Mouse (Mus musculus) limb, embryonic 10.5 days (tissue): ENCODE data around the gene Six2. TPM values are rescaled to one million over a fixed set of nuclear protein-coding genes. Genes with fewer than 3 reads are reported as not detected.

Experiments used
- DNase-seq: peaks from one replicate; pipeline ENCODE4 v3.0.0-alpha.2; 2017; ENCODE audit warnings: low spot score
- H3K27ac ChIP-seq: fragments of 300-500 bp; sonication (generic); 2 replicates; pipeline ENCODE4 v1.5.1; 2016; ENCODE audit warnings: mild to moderate bottlenecking
- H3K27me3 ChIP-seq: fragments of 300-500 bp; sonication (generic); 2 replicates; pipeline ENCODE4 v1.6.1; 2016; ENCODE audit warnings: low read depth, mild to moderate bottlenecking; ENCODE audit not compliant: poor library complexity, severe bottlenecking
- H3K36me3 ChIP-seq: fragments of 300-500 bp; sonication (generic); 2 replicates; pipeline ENCODE4 v1.6.1; 2016; ENCODE audit warnings: mild to moderate bottlenecking, moderate library complexity
- H3K4me1 ChIP-seq: fragments of 300-500 bp; sonication (generic); 2 replicates; pipeline ENCODE4 v1.6.1; 2016
- H3K4me3 ChIP-seq: fragments of 300-500 bp; sonication (generic); 2 replicates; pipeline ENCODE4 v1.5.1; 2016; ENCODE audit warnings: mild to moderate bottlenecking, moderate library complexity
- H3K9me3 ChIP-seq: fragments of 300-500 bp; sonication (generic); replicated peaks from 2 replicates; pipeline ENCODE4 v1.6.1; 2016; ENCODE audit warnings: mild to moderate bottlenecking
- WGBS: fragments of 180-500 bp; shearing (Covaris S2); methylation state at CpG from one replicate; pipeline ENCODE4 v1.1.7; 2016; 5-methylcytosine and 5-hydroxymethylcytosine counted together
- polyA plus RNA-seq: library from polyadenylated mRNA; unstranded; fragments of >200 nt; fragmentation: Nextera tagmentation; extraction: Ambion mirVana; gene quantifications from 2 replicates; pipeline ENCODE4 v1.2.1, GENCODE M21; 2016

The Six2 gene
- 0.87 and 2.7 TPM in 2 replicates for polyA plus RNA-seq

DNA sequence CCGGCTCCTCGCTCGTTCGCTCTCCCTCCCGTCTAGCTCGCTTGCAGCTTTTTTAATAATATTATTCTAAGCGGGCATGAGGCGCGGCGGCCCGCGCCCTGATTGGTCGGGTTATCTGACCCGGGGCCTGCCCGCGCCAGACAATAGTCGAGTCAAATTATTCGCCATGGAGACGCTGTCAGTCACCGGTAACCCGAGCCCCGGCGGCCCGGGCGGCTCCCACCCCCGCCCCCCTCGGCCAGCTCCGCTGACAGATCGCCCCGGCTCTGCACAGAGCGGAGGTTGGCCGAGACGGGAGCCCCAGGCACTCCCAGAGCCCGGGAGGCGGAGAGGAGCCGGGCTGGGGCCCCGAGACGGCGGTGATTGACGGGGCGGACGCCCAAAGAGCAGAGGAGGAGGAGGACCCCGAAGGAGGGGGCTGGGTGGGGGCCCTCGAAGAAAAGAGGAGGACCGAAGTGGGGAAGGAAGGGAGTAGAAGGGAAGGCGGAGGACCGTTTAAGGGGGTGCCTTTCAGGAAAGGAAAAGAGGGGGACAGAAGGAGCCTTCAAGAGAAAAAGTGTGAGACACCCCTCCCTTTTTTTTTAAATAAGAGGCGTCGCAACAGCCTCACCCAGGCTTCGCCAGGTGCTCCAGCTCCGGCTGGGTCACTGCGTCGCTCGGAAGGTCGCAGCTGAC is at the start of gene Six2:
Gene Six2, minus strand, starts transcription at position 39 of the 675 bp plus-strand sequence.
- H3K4me1 ChIP-seq: peaks cover 72% of the 10 kb centered on the region
- peak; percentile 95 for DNase-seq
- no peaks in the 10 kb centered on the region for H3K36me3 ChIP-seq
- peak within 1 kb of the TSS; percentile 74 for H3K27ac ChIP-seq
- WGBS: under 1% methylated on average over 55 of the region's 55 CpGs
- no peaks in the 10 kb centered on the region for H3K9me3 ChIP-seq
- H3K27me3 ChIP-seq: peaks cover 100% of the 10 kb centered on the region
- H3K4me3 ChIP-seq: peak within 1 kb of the TSS; percentile 56

DNA sequence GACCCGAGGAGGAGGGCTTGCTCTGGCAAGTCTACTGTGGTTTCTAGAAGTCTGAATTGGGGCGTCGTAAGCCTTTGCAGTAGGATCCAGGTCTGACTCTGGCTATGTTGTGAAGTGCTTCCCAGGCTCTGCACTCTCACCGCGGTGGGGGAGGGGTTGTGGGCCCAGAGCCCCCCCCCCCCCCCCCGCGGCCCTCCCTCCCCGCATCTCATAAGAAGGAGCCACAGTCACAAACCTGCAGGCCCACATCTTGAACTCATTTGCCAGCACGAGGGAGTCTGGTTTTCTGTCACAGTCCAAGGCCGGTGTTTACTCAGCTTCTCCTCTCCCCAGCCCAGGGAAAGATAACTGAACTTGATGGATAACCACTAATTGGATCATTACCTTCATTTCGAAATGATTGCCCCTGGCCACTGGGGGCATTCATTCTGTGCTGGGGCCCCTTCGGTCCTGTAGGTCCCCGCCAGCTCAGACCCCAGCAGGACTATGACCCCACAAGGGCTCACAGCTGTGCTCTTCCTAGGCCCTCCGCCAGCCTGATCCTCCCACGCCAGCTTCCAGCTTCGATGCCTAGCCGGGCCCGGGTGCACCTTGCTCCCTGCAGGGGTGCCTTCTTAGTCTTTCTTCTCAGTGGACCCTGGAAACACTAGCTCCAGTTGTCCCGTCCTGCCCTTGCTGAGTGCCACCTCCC is 49.2 kb upstream of the Six2 start:
- H3K36me3 ChIP-seq: no peaks in the 10 kb centered on the region
- H3K4me1 ChIP-seq: peaks cover 21% of the 10 kb centered on the region
- H3K4me3 ChIP-seq: no peak overlapping the region
- WGBS: 14% methylated on average over 18 of the region's 19 CpGs
- H3K27ac ChIP-seq: peak overlapping the region; percentile 83
- no peaks in the 10 kb centered on the region for H3K9me3 ChIP-seq
- DNase-seq: peak; percentile 85
- peaks cover 52% of the 10 kb centered on the region for H3K27me3 ChIP-seq

DNA sequence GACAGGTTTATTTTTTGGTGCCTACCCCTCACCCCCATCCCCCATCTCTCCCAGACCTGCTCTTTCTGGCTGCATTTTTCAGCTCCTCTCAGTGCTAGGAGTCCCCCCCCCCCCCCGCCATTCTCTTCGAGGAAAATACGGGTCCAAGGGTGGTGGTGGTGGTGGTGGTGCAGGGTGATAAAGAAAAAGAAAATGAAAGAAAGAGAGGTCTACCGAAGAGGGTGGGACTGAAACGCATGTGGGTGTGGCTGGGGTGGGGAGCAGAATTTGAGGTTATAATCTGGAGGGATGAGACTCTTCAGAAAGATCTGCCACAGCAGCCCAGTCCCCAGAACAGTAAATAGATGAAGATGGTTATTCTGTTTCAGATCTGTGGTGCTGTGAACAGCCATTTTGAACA is 43.3 kb upstream of the Six2 start:
- no peak overlapping the region for H3K4me3 ChIP-seq
- H3K27ac ChIP-seq: no peak overlapping the region
- H3K36me3 ChIP-seq: no peaks in the 10 kb centered on the region
- no peak for DNase-seq
- H3K9me3 ChIP-seq: no peaks in the 10 kb centered on the region
- 83% methylated on average over 5 of the region's 5 CpGs for WGBS
- peaks cover 2% of the 10 kb centered on the region; the same call in 1 of the 2 replicates for H3K4me1 ChIP-seq
- H3K27me3 ChIP-seq: peaks cover 18% of the 10 kb centered on the region; the same call in 1 of the 2 replicates

DNA sequence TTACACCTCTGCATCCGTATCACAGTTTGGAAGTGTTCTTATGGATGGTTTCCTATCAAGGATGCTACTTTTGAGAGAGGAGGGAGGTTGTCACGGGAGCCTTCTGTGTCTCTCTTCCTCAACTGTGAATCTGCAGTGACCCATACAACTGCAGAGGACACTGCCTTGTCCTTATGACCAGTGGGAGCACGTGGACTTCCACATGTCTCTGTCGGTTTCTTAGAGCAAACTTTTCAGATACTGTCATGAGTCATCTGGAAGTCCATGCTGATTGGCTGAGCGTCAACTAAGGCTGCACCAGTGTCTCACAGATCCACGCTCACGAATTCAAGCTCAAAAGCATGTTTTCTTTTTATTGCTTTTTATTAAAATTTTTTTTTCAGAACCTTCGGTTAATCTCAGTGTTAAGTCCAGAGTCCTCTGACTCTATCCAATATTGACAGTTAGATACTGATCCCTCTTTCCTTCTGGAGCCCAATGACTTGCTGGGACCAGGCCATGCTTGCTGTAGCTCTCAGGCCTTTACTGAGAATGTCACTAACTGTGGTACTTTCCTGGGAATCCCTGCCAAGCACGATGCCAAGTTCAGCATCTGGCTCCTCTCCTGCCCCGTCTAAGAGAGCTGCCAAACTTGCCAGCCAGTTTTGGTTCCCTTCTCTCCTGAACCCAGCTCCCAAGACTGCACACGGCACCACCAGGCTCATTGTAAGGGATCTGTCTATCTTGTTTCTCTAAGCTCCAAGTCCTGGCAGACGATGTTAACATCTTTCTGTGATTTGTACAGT is 42.3 kb upstream of the Six2 start:
- H3K9me3 ChIP-seq: no peaks in the 10 kb centered on the region
- DNase-seq: no peak
- H3K27ac ChIP-seq: no peak overlapping the region
- WGBS: 90% methylated on average over 12 of the region's 12 CpGs
- H3K4me1 ChIP-seq: no peaks in the 10 kb centered on the region
- H3K4me3 ChIP-seq: no peak overlapping the region
- H3K36me3 ChIP-seq: no peaks in the 10 kb centered on the region
- H3K27me3 ChIP-seq: peaks cover 16% of the 10 kb centered on the region; the same call in 1 of the 2 replicates

DNA sequence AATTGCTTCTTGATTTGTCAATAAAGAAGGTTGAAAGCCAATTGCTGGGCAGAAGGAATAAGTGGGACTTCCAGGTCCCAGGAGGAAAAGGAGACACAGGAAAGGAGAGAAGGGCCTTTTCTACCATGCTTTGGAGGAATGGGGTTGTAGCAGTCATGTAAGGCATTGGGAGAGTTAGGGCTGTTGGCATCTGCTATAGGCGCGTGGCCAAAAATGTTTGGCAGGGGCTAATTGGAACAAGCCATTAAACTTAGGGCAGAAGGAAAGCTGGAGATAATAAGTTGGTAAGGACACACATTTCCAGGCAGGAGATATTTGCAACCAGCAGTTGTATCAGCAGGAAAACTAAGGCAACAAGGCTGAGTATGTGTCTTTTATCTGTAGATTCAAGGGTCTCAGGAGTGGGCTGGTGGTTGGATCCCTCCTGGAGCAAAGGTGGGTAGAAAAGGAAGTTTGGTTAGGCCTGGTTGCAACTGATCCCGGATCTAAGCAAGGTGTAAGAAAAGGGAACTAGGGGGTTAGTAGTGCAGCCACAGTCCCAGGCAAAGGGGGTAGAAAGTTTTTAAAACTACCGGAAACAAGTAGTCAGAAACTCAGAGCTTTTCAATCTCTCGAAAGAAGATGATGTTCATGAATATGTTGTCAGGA is 40.1 kb upstream of the Six2 start:
- Histone ChIP-seq H3K9me3 (no peaks in the 10 kb centered on the region), H3K27ac (no peak overlapping the region), H3K4me1 (no peaks in the 10 kb centered on the region), H3K36me3 (no peaks in the 10 kb centered on the region), H3K4me3 (no peak overlapping the region), H3K27me3 (0 out of 2 replicates have a peak, but pooled peaks cover 6% of the 10 kb centered on the region)
- DNase-seq: no peak
- WGBS: 91% methylated on average over 5 of the region's 5 CpGs

DNA sequence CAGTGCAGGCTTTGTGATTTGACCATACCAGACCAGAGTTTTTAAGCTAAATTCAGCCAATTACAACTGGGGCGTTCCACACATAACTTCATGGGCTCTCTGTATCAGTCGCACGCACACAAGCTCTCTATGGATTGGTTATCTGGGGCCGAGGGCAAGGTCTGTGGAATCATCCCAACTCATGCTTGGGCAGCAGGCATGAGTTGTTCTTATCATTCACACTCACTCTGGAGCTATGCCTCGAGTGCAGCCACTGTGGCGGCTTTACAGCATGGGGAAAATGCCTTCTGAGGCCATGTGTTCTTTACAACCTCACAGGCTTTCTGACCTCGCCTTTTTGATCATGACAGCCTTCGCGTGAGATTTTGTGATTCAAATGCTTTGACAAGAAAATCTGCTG is 37.9 kb upstream of the Six2 start:
- whole genome bisulfite sequencing: 87% methylated on average over 9 of the region's 9 CpGs
- Histone ChIP-seq H3K4me3 (no peak overlapping the region), H3K27me3 (peaks cover 8% of the 10 kb centered on the region; the same call in 1 of the 2 replicates), H3K36me3 (no peaks in the 10 kb centered on the region), H3K9me3 (no peaks in the 10 kb centered on the region), H3K4me1 (no peaks in the 10 kb centered on the region), H3K27ac (no peak overlapping the region)
- no peak for DNase-seq

- peaks cover 5% of the 10 kb centered on the region; the same call in 1 of the 2 replicates for H3K4me1 ChIP-seq
- 84% methylated on average over 5 of the region's 5 CpGs for WGBS
- H3K9me3 ChIP-seq: no peaks in the 10 kb centered on the region
- H3K36me3 ChIP-seq: no peaks in the 10 kb centered on the region
- no peak overlapping the region for H3K4me3 ChIP-seq
- H3K27ac ChIP-seq: no peak overlapping the region
- no peak for DNase-seq
- H3K27me3 ChIP-seq: peaks cover 10% of the 10 kb centered on the region
Measured at GRCm38 (mm10) chr17:85723166-85723565, 35.1 kb upstream of the Six2 start.

- peak overlapping the region; percentile 57 for H3K27ac ChIP-seq
- H3K9me3 ChIP-seq: no peaks in the 10 kb centered on the region
- no peak overlapping the region for H3K4me3 ChIP-seq
- DNase-seq: no peak
- H3K27me3 ChIP-seq: peaks cover 27% of the 10 kb centered on the region
- H3K36me3 ChIP-seq: no peaks in the 10 kb centered on the region
- peaks cover 29% of the 10 kb centered on the region for H3K4me1 ChIP-seq
- 63% methylated on average over 7 of the region's 7 CpGs for WGBS
Measured at GRCm38 (mm10) chr17:85717266-85717665, 29.2 kb upstream of the Six2 start.

DNA sequence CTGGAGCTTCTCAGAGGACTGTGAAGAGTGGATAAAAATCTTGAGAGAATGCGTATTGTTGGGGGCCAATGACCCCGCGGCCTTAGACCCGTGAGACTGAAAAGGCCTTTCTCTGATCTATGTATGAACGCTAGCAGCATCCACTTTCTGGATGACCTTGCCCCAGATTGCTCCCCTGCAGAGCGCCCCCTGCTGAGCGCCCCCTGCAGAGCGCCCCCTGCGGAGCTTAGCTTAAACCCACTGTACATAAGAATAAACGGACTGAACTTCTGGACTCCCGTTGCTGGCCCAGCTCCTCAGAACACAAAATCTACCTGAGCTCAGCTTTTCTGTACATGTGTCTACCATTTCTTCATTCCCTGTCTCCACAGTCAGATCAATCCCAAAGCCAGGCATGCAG is 27.7 kb upstream of the Six2 start:
- WGBS: 74% methylated on average over 11 of the region's 11 CpGs
- Histone ChIP-seq H3K27me3 (peaks cover 22% of the 10 kb centered on the region), H3K27ac (no peak overlapping the region), H3K36me3 (no peaks in the 10 kb centered on the region), H3K4me1 (peaks cover 29% of the 10 kb centered on the region), H3K9me3 (no peaks in the 10 kb centered on the region), H3K4me3 (no peak overlapping the region)
- DNase-seq: no peak

DNA sequence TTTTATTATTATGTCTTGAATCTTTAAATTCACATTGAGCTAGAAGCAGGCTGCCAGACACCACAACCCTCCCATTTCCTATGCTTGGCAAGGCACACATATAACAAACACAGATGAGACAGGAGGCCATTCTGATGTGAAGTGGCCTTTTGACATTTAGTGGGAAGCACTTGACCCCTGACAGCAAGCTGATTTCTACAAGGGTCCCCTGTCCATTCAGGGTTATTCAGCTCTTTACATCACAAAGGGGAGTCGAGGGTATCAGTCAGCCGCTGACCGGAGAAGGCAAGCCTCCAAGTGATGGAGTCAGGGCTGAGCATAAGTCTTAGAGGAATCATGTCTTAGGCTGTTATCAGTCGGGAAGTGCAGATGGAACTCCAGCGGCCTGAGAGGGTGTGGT is 26.3 kb upstream of the Six2 start:
- 72% methylated on average over 5 of the region's 5 CpGs for WGBS

DNA sequence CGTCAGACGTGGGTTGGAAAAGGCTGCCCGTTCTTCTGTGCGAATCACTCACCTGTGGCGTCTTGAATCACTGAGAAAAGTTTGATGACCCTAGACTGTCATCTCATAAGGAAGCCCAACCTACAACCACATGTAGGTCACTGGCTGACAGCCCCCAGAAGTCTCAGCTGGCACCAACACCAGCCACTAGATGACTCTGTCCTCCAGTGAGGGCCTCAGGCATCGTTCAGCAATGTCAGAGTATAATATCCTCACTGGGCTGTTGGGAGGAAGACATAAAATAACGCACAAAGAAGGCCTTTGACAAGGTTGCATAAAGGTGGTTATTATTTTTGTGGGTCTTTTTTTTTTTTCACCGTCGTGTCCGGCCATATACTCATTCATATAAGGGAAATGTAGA is 24.8 kb upstream of the Six2 start:
- Histone ChIP-seq H3K4me3 (no peak overlapping the region), H3K27ac (no peak overlapping the region), H3K27me3 (peaks cover 28% of the 10 kb centered on the region), H3K36me3 (no peaks in the 10 kb centered on the region), H3K4me1 (peaks cover 22% of the 10 kb centered on the region), H3K9me3 (no peaks in the 10 kb centered on the region)
- DNase-seq: no peak
- WGBS: 92% methylated on average over 10 of the region's 10 CpGs

More for the DNA sequence above, 26.3 kb upstream of the Six2 start:
- H3K27ac ChIP-seq: no peak overlapping the region
- peaks cover 20% of the 10 kb centered on the region for H3K27me3 ChIP-seq
- H3K9me3 ChIP-seq: no peaks in the 10 kb centered on the region
- no peaks in the 10 kb centered on the region for H3K36me3 ChIP-seq
- DNase-seq: no peak
- no peak overlapping the region for H3K4me3 ChIP-seq
- H3K4me1 ChIP-seq: peaks cover 29% of the 10 kb centered on the region

DNA sequence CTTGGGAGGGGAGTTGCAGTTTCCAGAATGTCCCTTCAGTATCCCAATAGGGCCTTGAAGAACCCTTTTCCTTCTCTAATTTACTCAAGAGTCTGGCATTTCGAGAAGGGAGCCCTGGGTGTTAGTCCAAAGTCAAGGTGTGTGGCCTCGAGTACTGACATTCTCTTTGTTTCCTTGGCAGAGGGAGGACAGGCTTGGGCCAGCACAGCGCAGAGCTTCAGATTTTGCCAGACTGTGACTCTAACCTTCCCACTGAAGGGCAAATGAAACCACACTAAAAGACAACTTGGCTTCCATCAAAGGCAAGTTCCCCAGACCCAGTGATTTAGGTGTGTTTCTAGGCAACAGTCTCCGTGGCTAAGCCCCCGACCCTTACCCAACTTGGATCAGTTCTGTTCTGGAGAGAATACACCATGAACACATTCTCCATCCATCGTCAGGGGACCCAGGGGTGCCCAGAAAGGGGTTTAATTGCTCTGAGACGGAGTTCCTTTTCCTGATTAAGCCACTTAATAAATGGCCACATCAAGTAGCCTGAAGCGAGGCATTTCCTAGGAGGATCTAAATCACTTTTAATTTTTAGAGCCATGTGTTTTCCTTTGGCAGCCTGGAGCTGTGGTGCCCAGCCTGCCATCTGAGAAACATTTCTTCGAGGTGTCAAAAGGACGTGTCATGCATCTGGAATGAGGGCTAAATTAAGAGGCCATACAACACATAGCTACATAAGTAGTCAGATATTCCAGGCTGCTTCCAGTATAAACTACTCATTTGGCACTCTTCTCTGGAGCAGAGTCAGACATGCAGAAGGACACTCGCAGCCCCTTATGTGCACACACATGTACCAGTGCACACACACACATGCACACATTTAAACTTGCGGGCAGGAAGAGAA is 16.5 kb upstream of the Six2 start:
- peaks cover 61% of the 10 kb centered on the region for H3K27me3 ChIP-seq
- no peaks in the 10 kb centered on the region for H3K36me3 ChIP-seq
- H3K4me3 ChIP-seq: no peak overlapping the region
- no peak overlapping the region for H3K27ac ChIP-seq
- H3K4me1 ChIP-seq: peaks cover 13% of the 10 kb centered on the region
- no peak for DNase-seq
- H3K9me3 ChIP-seq: no peaks in the 10 kb centered on the region
- WGBS: 61% methylated on average over 12 of the region's 12 CpGs
